Mouse (Mus musculus) R1 (cell line): ENCODE data around the gene Gpt2.

ENCODE experiments used
- DNase-seq: peaks from one replicate; pipeline ENCODE4 v3.0.0-alpha.2; 2018; ENCODE audit warnings: low read depth, low spot score

Gpt2 gene

GRCm38 (mm10) chr8:85492125-85492875 lies at the start of gene Gpt2:
Gene Gpt2, plus strand, starts transcription at chr8:85492576.
- DNase-seq, result peak; percentile 97

GRCm38 (mm10) chr8:85444092-85444491 lies 48.3 kb upstream of the Gpt2 start:
- no peak for DNase-seq

DNA sequence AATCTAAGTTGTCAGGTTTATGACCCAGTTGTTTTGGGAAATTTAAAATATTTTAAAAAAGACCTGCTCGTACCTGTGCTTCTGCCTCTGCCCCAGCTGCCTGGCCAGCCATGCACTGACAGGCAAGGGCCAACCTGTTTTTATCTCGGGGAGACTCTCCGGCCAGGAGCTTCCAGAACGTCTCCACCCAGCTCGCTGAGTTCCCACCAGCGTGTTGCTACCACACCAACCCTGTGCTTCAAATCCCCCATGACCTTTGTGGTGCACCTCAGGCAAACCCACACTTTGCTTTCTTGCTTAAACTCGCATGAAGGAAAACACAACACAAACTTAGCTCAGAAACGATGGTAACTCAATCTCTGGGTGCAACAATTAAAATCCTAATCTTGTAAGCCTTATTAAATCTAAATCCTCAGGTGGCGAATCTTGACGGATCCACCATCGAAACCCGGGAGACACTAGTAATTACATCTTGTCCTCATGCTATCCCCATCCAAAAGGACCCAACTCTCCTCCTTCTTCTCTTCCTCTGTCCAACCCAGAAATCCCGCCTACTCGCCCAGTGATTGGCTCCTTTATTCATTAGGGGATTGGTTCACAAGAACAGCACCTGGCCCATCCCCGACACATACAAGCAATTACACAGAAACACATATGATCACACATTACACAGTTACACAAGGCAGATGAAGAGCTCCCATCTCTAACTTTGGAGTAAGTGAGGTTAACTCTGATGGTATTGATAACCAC lies 46.3 kb upstream of the Gpt2 start:
- peak; percentile 77 for DNase-seq

DNA sequence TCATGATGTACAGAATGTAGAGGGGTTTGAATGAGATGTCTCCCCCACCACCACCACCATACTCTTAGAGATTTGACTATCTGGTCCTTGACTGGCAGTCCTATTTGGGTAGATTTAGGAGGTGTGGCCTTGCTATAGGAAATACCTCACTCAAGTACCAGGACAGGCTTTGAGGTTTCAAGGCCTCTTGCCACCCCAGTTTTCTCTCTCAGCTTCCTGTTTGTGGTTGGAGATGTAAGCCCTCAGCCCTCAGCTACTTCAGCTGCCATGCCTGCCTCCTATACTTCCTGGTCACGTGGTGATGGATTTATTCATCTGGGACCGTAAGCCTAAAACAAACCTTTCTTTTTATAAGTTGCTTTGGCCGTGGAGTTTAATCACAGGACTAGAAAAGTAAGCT lies 42.0 kb upstream of the Gpt2 start:
- no peak for DNase-seq

GRCm38 (mm10) chr8:85452328-85452727 lies 40.0 kb upstream of the Gpt2 start:
- DNase-seq, result peak; percentile 36

DNA sequence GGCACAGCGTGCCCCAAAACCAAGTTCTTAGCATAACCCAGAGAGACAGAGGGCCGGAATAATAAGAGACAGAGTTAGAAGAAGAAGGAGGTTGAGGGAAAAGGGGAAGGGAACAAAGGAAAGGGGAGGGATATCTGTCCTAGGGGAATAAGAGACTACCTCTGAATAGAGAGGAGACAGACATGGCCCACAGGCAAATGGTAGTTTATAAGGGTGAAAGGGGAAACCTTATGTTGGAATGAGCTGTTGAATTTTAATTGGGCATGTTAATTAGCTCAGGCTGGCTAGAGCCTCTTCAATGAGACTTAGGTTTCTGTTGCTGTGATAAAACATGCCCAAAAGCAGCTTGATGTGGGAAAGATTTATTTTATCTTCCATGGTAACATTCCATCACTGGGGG lies 39.1 kb upstream of the Gpt2 start:
- no peak for DNase-seq

- no peak for DNase-seq
These were observed 37.6 kb upstream of the Gpt2 start for GRCm38 (mm10) chr8:85454750-85455149.

DNA sequence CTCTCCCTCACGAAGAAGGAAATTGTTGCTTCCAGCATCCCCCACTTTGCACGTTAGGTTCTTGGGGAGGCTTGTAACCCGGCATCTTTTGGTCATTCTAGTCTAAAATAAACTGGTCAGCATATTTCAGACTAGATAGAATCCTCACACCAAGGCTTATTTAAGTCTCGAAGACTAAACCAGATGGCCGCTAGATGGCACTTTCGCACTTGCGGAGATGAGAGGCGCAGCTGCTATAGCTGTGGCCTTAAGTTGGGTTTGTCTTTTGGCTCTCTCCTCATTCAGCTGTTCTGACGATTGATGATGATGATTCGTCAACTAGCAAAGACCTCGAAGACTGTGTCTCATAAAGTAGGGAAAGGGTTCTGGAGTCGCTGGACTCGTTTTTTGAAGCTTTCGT lies 35.8 kb upstream of the Gpt2 start:
- peak; percentile 90 for DNase-seq

DNA sequence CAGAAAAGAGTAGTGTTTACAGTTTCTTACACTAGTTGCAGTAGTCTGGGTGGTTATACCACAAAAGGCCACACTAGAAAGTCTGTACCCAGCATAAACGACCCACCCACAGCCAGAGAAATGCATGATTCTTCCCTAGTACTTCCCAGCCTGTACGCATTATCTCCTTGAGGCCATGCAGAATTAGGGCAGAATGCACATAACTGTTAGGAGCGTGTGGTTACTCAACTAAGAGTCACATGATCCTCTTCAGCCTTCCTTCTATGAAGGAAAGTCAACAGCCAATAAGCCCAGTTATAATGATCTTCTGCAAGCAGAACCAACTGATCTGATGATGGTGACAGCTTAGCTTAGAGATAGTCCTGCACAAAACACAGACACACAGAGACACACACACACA lies 32.8 kb upstream of the Gpt2 start:
- DNase-seq, result no peak

- DNase-seq, result peak; percentile 51
These were observed 31.6 kb upstream of the Gpt2 start for GRCm38 (mm10) chr8:85460804-85461203.

DNA sequence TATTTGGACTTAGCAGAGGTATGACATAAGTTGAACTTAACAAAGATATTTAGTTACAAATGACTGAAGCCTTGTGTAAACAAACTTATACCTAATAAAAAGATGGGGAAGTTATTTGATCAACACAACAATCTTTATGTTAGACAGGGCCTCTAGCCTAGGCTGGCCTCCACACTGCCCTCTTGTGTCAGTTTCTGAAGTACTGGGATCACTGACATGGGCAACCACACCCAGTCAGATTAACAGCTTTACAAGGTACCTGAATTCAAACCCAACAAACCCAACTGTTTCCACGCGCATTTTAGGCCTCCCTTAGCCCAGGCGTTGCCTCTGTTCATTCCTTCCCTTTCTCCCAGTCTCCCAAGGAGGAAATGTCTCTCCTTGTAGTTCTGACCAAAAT lies 31.0 kb upstream of the Gpt2 start:
- peak; percentile 70 for DNase-seq

- DNase-seq, result no peak
These were observed 29.9 kb upstream of the Gpt2 start for GRCm38 (mm10) chr8:85462441-85462840.

- no peak for DNase-seq
These were observed 28.1 kb upstream of the Gpt2 start for GRCm38 (mm10) chr8:85464316-85464715.

DNA sequence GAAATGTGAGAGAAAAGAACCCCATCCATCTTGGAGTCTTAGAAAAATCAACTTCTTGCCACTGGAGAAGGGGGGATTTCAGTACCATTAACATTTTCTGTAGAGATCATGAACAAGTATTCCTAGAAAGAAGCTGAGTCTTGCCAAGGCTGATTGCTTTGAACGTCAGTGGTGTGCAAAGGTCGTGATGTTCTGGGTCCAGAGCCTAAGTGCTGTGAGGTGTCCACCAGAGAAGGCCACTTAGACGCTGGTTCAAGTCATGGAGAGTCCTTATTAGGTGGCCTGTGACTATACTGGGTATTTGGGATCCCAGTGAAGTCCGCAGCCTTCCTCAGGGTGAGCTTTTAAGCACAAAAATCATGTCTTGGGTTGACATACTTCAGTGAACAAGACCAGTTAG lies 26.3 kb upstream of the Gpt2 start:
- DNase-seq, result no peak

DNA sequence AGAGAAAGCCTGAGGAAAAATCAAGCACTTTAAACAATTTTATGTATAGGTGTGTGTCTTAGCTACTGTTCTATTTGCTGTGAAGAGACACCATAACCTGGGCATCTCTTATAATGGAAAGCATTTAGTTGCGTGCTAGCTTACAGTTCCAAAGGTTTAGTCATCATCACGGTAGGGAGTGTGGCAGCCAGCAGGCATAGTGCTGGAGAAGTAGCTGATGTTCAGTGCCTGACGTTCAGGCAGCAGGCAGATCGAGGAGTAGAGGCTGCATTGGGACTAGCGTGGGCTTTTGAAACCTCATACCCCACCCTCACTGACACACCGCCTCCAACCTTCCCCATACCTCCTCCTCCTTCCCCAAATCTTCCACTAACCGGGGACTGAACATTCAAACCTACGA lies 21.6 kb upstream of the Gpt2 start:
- no peak for DNase-seq

DNA sequence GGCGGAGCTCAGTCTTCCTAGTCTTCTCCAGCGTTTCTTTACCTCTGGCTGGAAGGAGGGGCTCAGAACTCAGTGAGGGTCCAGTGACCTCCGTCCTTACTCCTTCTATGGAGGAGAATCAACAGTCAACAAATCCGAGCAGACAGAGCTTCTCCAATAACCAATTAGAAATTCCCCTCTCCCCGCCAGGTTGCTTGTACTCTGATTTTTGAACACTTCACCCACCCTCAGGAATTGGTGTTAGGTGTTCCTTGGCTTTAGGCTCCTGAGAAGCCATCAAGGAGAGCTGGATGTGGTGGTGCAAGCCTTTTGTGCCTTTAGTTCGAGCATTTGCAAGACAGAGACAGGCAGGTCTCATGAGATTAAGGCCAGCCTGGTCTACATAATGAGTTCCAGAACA lies 19.6 kb upstream of the Gpt2 start:
- peak; percentile 99 for DNase-seq

DNA sequence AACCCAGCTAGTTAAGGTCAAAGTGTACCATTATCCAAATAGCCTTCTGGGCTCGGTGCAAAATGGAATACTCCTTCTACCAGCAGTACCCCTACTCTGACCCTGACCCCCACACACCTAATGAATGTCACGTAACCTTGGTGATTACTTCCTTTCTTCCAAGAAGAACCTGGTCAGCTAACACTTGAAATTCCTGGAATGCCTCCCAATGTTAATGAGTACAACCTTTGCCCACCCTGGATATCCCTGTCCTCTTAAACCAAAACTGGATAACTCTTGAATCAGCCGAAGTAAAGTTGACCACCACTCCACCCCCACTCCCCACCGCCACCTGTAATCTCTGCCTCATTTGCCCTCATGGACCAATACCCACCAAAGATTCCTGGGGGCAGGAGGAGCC lies 19.1 kb upstream of the Gpt2 start:
- DNase-seq, result no peak

DNA sequence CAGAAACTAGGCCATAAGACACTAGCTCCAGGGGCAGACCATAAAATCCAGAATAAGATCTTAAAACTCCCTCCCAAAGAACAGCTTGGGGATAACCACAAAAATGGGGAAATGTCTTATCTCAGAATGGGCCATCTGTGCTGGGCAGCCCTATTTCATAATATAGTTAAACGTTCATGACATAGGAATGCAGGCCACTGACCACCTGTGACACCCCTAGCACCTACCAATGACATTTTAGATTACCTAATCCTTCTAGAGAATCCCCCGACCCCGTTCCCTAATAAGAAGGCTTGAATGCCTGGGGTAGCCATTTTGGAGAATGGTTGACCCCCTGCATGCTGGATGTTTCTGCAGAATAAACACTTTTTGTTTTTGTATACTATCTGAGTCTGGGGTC lies 17.5 kb upstream of the Gpt2 start:
- DNase-seq, result no peak

DNA sequence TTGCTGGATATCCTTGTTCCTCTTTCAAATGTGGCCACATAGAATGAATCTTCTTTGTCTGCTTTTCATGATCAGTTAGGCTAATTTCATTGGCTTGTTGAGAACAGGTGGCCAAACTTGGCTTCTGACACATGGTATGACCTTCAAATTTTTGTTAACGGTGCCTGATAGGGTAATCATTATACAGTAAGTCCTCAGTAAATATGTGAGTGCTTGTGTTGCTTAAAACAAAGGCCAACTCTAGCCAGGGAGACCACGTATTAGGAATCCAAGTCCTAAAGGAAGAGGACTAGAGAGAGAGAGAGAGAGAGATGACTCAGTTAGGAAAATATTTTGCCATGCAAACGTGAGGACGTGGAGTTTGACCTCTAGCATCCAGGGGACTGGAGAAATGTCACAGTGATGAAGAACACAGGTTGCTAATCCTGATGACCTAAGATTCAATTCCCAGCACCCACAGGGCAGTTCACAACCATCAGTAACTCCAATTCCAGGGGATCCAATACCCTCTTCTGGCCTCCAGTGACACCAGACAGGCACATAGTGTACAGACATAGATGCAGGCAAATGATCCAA lies 15.3 kb upstream of the Gpt2 start:
- no peak for DNase-seq

- peak; percentile 50 for DNase-seq
These were observed 14.0 kb upstream of the Gpt2 start for GRCm38 (mm10) chr8:85478397-85478796.

- no peak for DNase-seq
These were observed 12.7 kb upstream of the Gpt2 start for GRCm38 (mm10) chr8:85479710-85480109.

GRCm38 (mm10) chr8:85481900-85482299 lies 10.5 kb upstream of the Gpt2 start:
- DNase-seq, result peak; percentile 79

DNA sequence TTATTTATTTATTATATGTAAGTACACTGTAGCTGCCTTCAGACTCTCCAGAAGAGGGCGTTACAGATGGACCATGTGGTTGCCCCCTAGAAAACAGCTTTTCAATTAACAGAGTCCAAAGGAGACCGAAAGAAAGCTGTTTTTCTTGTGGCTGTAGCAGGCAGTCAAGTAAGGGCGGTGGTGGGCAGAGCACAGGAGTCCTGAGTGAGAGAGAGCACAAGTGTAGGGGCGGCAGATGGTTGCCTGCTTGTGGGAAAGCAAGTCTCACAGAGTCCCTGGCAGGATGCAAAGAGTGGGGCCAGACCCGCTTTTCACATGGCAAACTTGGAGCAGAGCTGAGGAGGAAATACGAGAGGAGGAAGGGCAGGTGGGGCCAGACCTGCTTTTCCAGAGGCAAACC lies 9.9 kb upstream of the Gpt2 start:
- DNase-seq, result peak; percentile 57
